Mouse (Mus musculus) T-helper 17 cell (primary cell): ENCODE measurements around the gene Mcam.

Experiments used
- in situ Hi-C, 2 experiments: fragments of 300-600 bp; cut with MboI, MseI; formaldehyde crosslinking; loops; 1 replicate in 1 of 2; 2 replicates in 1 of 2; pipeline ENCODE4 v1.15.1; 2025; ENCODE audit warnings: high pct_unique_total_duplicates in 2 of 2

Mcam gene

GRCm38 (mm10) chr9:44133287-44133686 lies 982 bp upstream of the Mcam start:
- in situ Hi-C loops: loop anchor here in 1 of 2 experiments (5.0 kb wide), 1 partner anchor 129 kb away; no protein-coding TSS in a partner anchor

- in situ Hi-C loops: loop anchor here in 1 of 2 experiments (5.0 kb wide), 1 partner anchor 127 kb away; no protein-coding TSS in a partner anchor
Observed at GRCm38 (mm10) chr9:44134851-44135730, 822 bp downstream of the Mcam start.

- in situ Hi-C loops: no loop called here
Observed at GRCm38 (mm10) chr9:44135731-44136411, 1.6 kb downstream of the Mcam start.

- in situ Hi-C loops: no loop called here
Observed at GRCm38 (mm10) chr9:44137846-44138245, 3.6 kb downstream of the Mcam start.

GRCm38 (mm10) chr9:44141951-44142350 lies 7.7 kb downstream of the Mcam start:
- in situ Hi-C loops: no loop called here

GRCm38 (mm10) chr9:44143421-44143820 lies 9.2 kb downstream of the Mcam start:
- in situ Hi-C loops: no loop called here

GRCm38 (mm10) chr9:44144023-44144717 lies 9.9 kb downstream of the Mcam start:
- in situ Hi-C loops: no loop called here

- in situ Hi-C loops: loop anchor here in 1 of 2 experiments (5.0 kb wide), 1 partner anchor 38 kb away; no protein-coding TSS in a partner anchor
Observed at GRCm38 (mm10) chr9:44144718-44145060, 10.4 kb downstream of the Mcam start.

GRCm38 (mm10) chr9:44147290-44147689 lies 13.0 kb downstream of the Mcam start:
- in situ Hi-C loops: loop anchor here in 1 of 2 experiments (5.0 kb wide), 1 partner anchor 35 kb away; no protein-coding TSS in a partner anchor

GRCm38 (mm10) chr9:44159886-44160285 lies 25.6 kb downstream of the Mcam start:
- in situ Hi-C loops: loop anchor here in 1 of 2 experiments (5.0 kb wide), 1 partner anchor 117 kb away; no protein-coding TSS in a partner anchor

- in situ Hi-C loops: no loop called here
Observed at GRCm38 (mm10) chr9:44168931-44169330, 34.7 kb downstream of the Mcam start.

GRCm38 (mm10) chr9:44170691-44171151 lies 36.5 kb downstream of the Mcam start:
- in situ Hi-C loops: no loop called here

- in situ Hi-C loops: loop anchor here (5.0 kb wide), 2 partner anchors 57 to 67 kb away; partner anchors contain the start of genes Cbl (in 1 of the 2) and Ccdc153 (in 1 of the 2)
Observed at GRCm38 (mm10) chr9:44175556-44175955, 41.3 kb downstream of the Mcam start.

- in situ Hi-C loops: loop anchor here (5.0 kb wide), 2 partner anchors 56 to 66 kb away; partner anchors contain the start of genes Cbl (in 1 of the 2) and Ccdc153 (in 1 of the 2)
Observed at GRCm38 (mm10) chr9:44175957-44176356, 41.7 kb downstream of the Mcam start.

GRCm38 (mm10) chr9:44177405-44177804 lies 43.1 kb downstream of the Mcam start:
- in situ Hi-C loops: loop anchor here (5.0 kb wide), 2 partner anchors 55 to 65 kb away; partner anchors contain the start of genes Cbl (in 1 of the 2) and Ccdc153 (in 1 of the 2)

GRCm38 (mm10) chr9:44178389-44178788 lies 44.1 kb downstream of the Mcam start:
- in situ Hi-C loops: loop anchor here (5.0 kb wide), 2 partner anchors 54 to 64 kb away; partner anchors contain the start of genes Cbl (in 1 of the 2) and Ccdc153 (in 1 of the 2)

GRCm38 (mm10) chr9:44178811-44179210 lies 44.5 kb downstream of the Mcam start:
- in situ Hi-C loops: loop anchor here (5.0 kb wide), 2 partner anchors 53 to 63 kb away; partner anchors contain the start of genes Cbl (in 1 of the 2) and Ccdc153 (in 1 of the 2)

GRCm38 (mm10) chr9:44181537-44181936 lies 47.3 kb downstream of the Mcam start:
- in situ Hi-C loops: loop anchor here in 1 of 2 experiments (5.0 kb wide), 1 partner anchor 34 kb away; no protein-coding TSS in a partner anchor

- in situ Hi-C loops: loop anchor here in 1 of 2 experiments (5.0 kb wide), 1 partner anchor 35 kb away; no protein-coding TSS in a partner anchor
Observed at GRCm38 (mm10) chr9:44182260-44182659, 48.0 kb downstream of the Mcam start.

- in situ Hi-C loops: no loop called here
Observed at GRCm38 (mm10) chr9:44188223-44188622, 54.0 kb downstream of the Mcam start.

GRCm38 (mm10) chr9:44191166-44191565 lies 56.9 kb downstream of the Mcam start:
- in situ Hi-C loops: no loop called here
